Mouse (Mus musculus): Measurements from ENCODE around the gene Trim26. TPM values are rescaled to one million over a fixed set of nuclear protein-coding genes. Genes with fewer than 3 reads are reported as not detected.

Gene Trim26
- polyA plus RNA-seq, 1 experiment, result not detected

- H3K27ac ChIP-seq (ENCODE audit: insufficient read depth, low read depth, low read length), result no peak overlapping the region
- no peak for TF ChIP-seq POLR2A (IDR thresholded peaks at IDR 0.05; ENCODE audit: insufficient read depth, low read depth, low read length)
- TF ChIP-seq CTCF (IDR thresholded peaks at IDR 0.05; ENCODE audit: insufficient read depth, low read depth, low read length), result no peak
- WGBS, result 41% methylated on average over 1 of the region's 1 CpGs
- H3K4me3 ChIP-seq (ENCODE audit: insufficient read depth, low read depth, low read length), result no peak overlapping the region
- H3K4me1 ChIP-seq (ENCODE audit: control insufficient read depth, insufficient read depth, low read length), result peaks cover 3% of the 10 kb centered on the region
Measured at GRCm38 (mm10) chr17:36900691-36901090, 63.8 kb downstream of the Trim26 start.

DNA sequence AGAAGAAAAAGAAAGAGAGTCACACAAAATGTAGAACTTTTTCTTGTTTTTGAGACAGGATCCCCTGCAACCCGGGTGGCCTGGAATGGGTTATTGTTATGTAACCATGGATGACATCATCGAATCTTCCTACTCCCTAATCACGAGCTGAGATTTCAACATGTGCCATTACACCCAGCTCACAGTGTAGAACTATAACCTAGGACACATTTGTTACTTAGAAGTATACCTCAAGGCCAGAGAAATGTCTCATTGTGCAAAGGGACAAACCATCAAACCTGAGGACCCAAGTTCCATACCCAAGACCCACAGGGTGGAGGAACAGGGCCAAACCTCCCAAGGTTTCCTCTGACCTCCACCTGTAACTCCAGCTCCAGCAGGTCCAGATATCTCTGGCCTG lies 66.7 kb downstream of the Trim26 start:
- Histone ChIP-seq H3K4me1 (ENCODE audit: control insufficient read depth, insufficient read depth, low read length) (peaks cover 3% of the 10 kb centered on the region), H3K4me3 (ENCODE audit: insufficient read depth, low read depth, low read length) (no peak overlapping the region), H3K27ac (ENCODE audit: insufficient read depth, low read depth, low read length) (no peak overlapping the region)
- TF ChIP-seq CTCF (IDR thresholded peaks at IDR 0.05; ENCODE audit: insufficient read depth, low read depth, low read length) (no peak), POLR2A (IDR thresholded peaks at IDR 0.05; ENCODE audit: insufficient read depth, low read depth, low read length) (no peak)
- WGBS, result 53% methylated on average over 3 of the region's 3 CpGs

DNA sequence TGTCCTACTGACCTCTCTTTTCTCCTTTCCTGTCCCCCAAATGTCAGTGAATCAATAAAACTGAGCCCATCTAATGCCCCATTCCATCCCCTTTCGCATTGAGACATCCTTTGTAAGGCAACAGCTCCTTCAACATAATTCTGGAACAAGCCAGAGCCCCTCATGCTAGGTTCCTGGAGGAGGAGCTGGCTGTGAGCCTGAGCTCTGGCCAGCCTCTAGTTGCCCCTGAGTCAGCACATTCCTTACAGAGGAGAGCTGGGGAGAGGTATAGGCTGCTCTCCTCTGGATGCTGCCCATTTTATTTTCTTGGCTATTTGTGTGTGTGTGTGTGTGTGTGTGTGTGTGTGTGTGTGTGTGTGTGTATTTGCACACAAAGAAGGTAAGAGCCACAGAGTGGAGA lies 71.3 kb downstream of the Trim26 start:
- no peak for TF ChIP-seq CTCF (IDR thresholded peaks at IDR 0.05; ENCODE audit: insufficient read depth, low read depth, low read length)
- no peak for TF ChIP-seq POLR2A (IDR thresholded peaks at IDR 0.05; ENCODE audit: insufficient read depth, low read depth, low read length)
- 48% methylated on average over 1 of the region's 1 CpGs for WGBS
- Histone ChIP-seq H3K4me3 (ENCODE audit: insufficient read depth, low read depth, low read length) (no peak overlapping the region), H3K27ac (ENCODE audit: insufficient read depth, low read depth, low read length) (no peak overlapping the region), H3K4me1 (ENCODE audit: control insufficient read depth, insufficient read depth, low read length) (no peaks in the 10 kb centered on the region)

Other genes starting within 250 kb of the Trim26 start
- gene H2-M9, start 194.5 kb upstream of the Trim26 start, polyA plus RNA-seq (2012; ENCODE audit: insufficient read depth, insufficient read length, low replicate concordance, missing spikeins), result not detected in 2 replicates
- not detected in 2 replicates for gene H2-M1, start 164.9 kb upstream of the Trim26 start, polyA plus RNA-seq (2012; ENCODE audit: insufficient read depth, insufficient read length, low replicate concordance, missing spikeins)
- gene H2-M10.5, start 64.2 kb upstream of the Trim26 start, polyA plus RNA-seq (2012; ENCODE audit: insufficient read depth, insufficient read length, low replicate concordance, missing spikeins), result not detected in 2 replicates
- gene H2-M10.6, start 25.0 kb upstream of the Trim26 start, polyA plus RNA-seq (2012; ENCODE audit: insufficient read depth, insufficient read length, low replicate concordance, missing spikeins), result not detected in 2 replicates
- gene Trim15, start 30.1 kb downstream of the Trim26 start, polyA plus RNA-seq (2012; ENCODE audit: insufficient read depth, insufficient read length, low replicate concordance, missing spikeins), result not detected in 2 replicates
- gene Trim10, start 32.4 kb downstream of the Trim26 start, polyA plus RNA-seq (2012; ENCODE audit: insufficient read depth, insufficient read length, low replicate concordance, missing spikeins), result not detected in 2 replicates
- gene Trim40, start 53.0 kb downstream of the Trim26 start, polyA plus RNA-seq (2012; ENCODE audit: insufficient read depth, insufficient read length, low replicate concordance, missing spikeins), result not detected in 2 replicates
- gene Trim31, start 61.0 kb downstream of the Trim26 start, polyA plus RNA-seq (2012; ENCODE audit: insufficient read depth, insufficient read length, low replicate concordance, missing spikeins), result not detected in 2 replicates
- not detected in 2 replicates for gene Rnf39, start 105.8 kb downstream of the Trim26 start, polyA plus RNA-seq (2012; ENCODE audit: insufficient read depth, insufficient read length, low replicate concordance, missing spikeins)
- not detected in 2 replicates for gene Ppp1r11, start 114.6 kb downstream of the Trim26 start, polyA plus RNA-seq (2012; ENCODE audit: insufficient read depth, insufficient read length, low replicate concordance, missing spikeins)
- gene Znrd1, start 121.4 kb downstream of the Trim26 start, polyA plus RNA-seq (2012; ENCODE audit: insufficient read depth, insufficient read length, low replicate concordance, missing spikeins), result not detected in 2 replicates
- gene Znrd1as, start 121.5 kb downstream of the Trim26 start, polyA plus RNA-seq (2012; ENCODE audit: insufficient read depth, insufficient read length, low replicate concordance, missing spikeins), result not detected in 2 replicates
- gene 2410137M14Rik, start 144.1 kb downstream of the Trim26 start, polyA plus RNA-seq (2012; ENCODE audit: insufficient read depth, insufficient read length, low replicate concordance, missing spikeins), result not detected in 2 replicates
- not detected in 2 replicates for gene H2-M5, start 152.4 kb downstream of the Trim26 start, polyA plus RNA-seq (2012; ENCODE audit: insufficient read depth, insufficient read length, low replicate concordance, missing spikeins)
- not detected in 2 replicates for gene Zfp57, start 164.0 kb downstream of the Trim26 start, polyA plus RNA-seq (2012; ENCODE audit: insufficient read depth, insufficient read length, low replicate concordance, missing spikeins)
- gene Mog, start 186.3 kb downstream of the Trim26 start, polyA plus RNA-seq (2012; ENCODE audit: insufficient read depth, insufficient read length, low replicate concordance, missing spikeins), result not detected in 2 replicates
- 220 and 221 TPM in 2 replicates for gene Gabbr1, start 208.8 kb downstream of the Trim26 start, polyA plus RNA-seq (2012; ENCODE audit: insufficient read depth, insufficient read length, low replicate concordance, missing spikeins)

Measured in olfactory bulb, adult 2 months (tissue).